Mouse (Mus musculus) naive thymus-derived CD4-positive, alpha-beta T cell, adult 2 months (primary cell): ENCODE results near the gene Lce3b.

Experiments
- DNase-seq: peaks from one replicate; pipeline ENCODE4 v3.0.0-alpha.2; 2011; ENCODE audit warnings: low read depth

Gene Lce3b

GRCm38 (mm10) chr3:92932679-92933078 lies at the start of gene Lce3b:
TSS of gene Lce3b (plus strand) at chr3:92932979.
- DNase-seq: no peak

- DNase-seq: no peak
Measured at GRCm38 (mm10) chr3:92894063-92894462, 38.7 kb upstream of the Lce3b start.

- no peak for DNase-seq
Measured at GRCm38 (mm10) chr3:92894489-92894888, 38.3 kb upstream of the Lce3b start.

GRCm38 (mm10) chr3:92902992-92903391 lies 29.8 kb upstream of the Lce3b start:
- DNase-seq: no peak

- no peak for DNase-seq
Measured at GRCm38 (mm10) chr3:92903640-92904039, 29.1 kb upstream of the Lce3b start.

GRCm38 (mm10) chr3:92905182-92905581 lies 27.6 kb upstream of the Lce3b start:
- DNase-seq: no peak

GRCm38 (mm10) chr3:92907571-92907970 lies 25.2 kb upstream of the Lce3b start:
- no peak for DNase-seq

GRCm38 (mm10) chr3:92920364-92920763 lies 12.4 kb upstream of the Lce3b start:
- DNase-seq: no peak

- no peak for DNase-seq
Measured at GRCm38 (mm10) chr3:92926130-92926529, 6.6 kb upstream of the Lce3b start, which contains the start of gene Lce3a. TSS of gene Lce3a (minus strand) at chr3:92926230.

GRCm38 (mm10) chr3:92944186-92944585 lies 11.4 kb downstream of the Lce3b start, which contains the start of gene Lce3c:
TSS of gene Lce3c (plus strand) at chr3:92944486.
- no peak for DNase-seq

- DNase-seq: no peak
Measured at GRCm38 (mm10) chr3:92957090-92957489, 24.3 kb downstream of the Lce3b start, which contains the start of gene Lce3d. TSS of gene Lce3d (plus strand) at chr3:92957390.

GRCm38 (mm10) chr3:92966761-92967160 lies 34.0 kb downstream of the Lce3b start, which contains the start of gene Lce3e:
TSS of gene Lce3e (plus strand) at chr3:92967061.
- no peak for DNase-seq

GRCm38 (mm10) chr3:92978484-92978883 lies 45.7 kb downstream of the Lce3b start:
- no peak for DNase-seq
